Mouse (Mus musculus) intestine, embryonic 15.5 days (tissue): ENCODE measurements around the gene Pjvk. TPM values are rescaled to one million over a fixed set of nuclear protein-coding genes. Genes with fewer than 3 reads are reported as not detected.

ENCODE experiments used
- ATAC-seq: fragments of 200-750 bp; cut with Nextera tagmentation; 2 replicates; pipeline ENCODE4 v1.8.0; 2017; ENCODE audit warnings: moderate TSS enrichment, moderate library complexity
- H3K27ac ChIP-seq: fragments of 300-500 bp; sonication (generic); 2 replicates; pipeline ENCODE4 v1.5.1; 2015; ENCODE audit warnings: mild to moderate bottlenecking, inconsistent platforms
- H3K27me3 ChIP-seq: fragments of 300-500 bp; sonication (generic); replicated peaks from 2 replicates; pipeline ENCODE4 v1.6.1; 2015; ENCODE audit warnings: inconsistent platforms
- H3K36me3 ChIP-seq: fragments of 300-500 bp; sonication (generic); 2 replicates; pipeline ENCODE4 v1.6.1; 2015; ENCODE audit warnings: inconsistent platforms
- H3K4me1 ChIP-seq: fragments of 300-500 bp; sonication (generic); replicated peaks from 2 replicates; pipeline ENCODE4 v1.6.1; 2015; ENCODE audit warnings: inconsistent platforms
- H3K4me2 ChIP-seq: fragments of 300-500 bp; sonication (generic); replicated peaks from 2 replicates; pipeline ENCODE4 v1.6.1; 2015; ENCODE audit warnings: mild to moderate bottlenecking, inconsistent platforms
- H3K4me3 ChIP-seq: fragments of 300-500 bp; sonication (generic); replicated peaks from 2 replicates; pipeline ENCODE4 v1.5.1; 2015; ENCODE audit warnings: inconsistent platforms
- H3K9ac ChIP-seq: fragments of 300-500 bp; sonication (generic); 2 replicates; pipeline ENCODE4 v1.6.1; 2015; ENCODE audit warnings: inconsistent platforms
- H3K9me3 ChIP-seq: fragments of 300-500 bp; sonication (generic); 2 replicates; pipeline ENCODE4 v1.6.1; 2016; ENCODE audit warnings: inconsistent platforms
- WGBS: fragments of 180-500 bp; shearing (Covaris S2); methylation state at CpG from one replicate; pipeline ENCODE4 v1.1.7; 2015; 5-methylcytosine and 5-hydroxymethylcytosine counted together
- polyA plus RNA-seq: library from polyadenylated mRNA; unstranded; fragments of >200 nt; fragmentation: Nextera tagmentation; extraction: Ambion mirVana; gene quantifications from 2 replicates; pipeline ENCODE4 v1.2.1, GENCODE M21; 2015

Gene Pjvk
- polyA plus RNA-seq, 1 experiment from 2014 or later: 0.39 TPM

DNA sequence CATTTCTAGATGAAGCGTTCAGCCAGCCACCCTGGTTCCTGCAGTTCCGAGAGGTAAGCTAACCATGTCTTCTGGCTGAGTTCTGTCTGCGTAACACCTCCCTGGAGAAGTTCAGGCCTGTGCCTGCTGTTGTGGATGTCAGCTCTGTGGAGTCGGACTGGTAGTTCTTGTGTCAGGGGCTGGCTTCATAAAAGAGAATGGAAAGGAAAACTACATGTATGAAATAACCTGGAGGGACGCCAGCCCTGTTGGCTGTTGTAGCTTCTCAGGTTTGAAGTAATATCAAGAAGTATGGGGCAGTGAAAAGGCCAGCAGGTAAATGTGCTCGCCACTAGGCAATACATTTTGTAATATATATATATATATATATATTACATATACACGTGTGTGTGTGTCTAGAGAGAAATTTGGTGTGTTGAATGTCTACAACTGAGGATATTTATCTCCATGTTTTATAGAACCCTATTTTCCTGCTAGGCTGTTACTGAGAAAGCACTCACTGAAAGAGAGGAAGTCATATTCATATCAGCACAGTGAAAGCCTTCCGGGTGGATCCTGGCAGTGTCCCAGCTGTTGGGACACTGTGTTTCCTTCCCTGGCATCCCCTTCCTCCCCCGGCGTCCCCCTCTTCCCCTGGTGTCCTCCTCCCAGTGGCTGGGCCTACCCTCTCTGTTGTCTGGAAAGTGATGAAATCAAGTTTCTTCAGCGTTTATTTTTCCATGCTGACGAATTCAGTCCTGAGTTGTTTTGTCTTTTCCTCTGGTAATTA lies 42.3 kb downstream of the Pjvk start:
- no peak overlapping the region for H3K27ac ChIP-seq
- no peak for ATAC-seq
- no peaks in the 10 kb centered on the region for H3K9me3 ChIP-seq
- H3K4me1 ChIP-seq: no peaks in the 10 kb centered on the region
- H3K4me3 ChIP-seq: no peak overlapping the region
- H3K27me3 ChIP-seq: no peaks in the 10 kb centered on the region
- H3K9ac ChIP-seq: no peak overlapping the region
- no peak overlapping the region for H3K4me2 ChIP-seq
- H3K36me3 ChIP-seq: peaks cover 29% of the 10 kb centered on the region
- 80% methylated on average over 12 of the region's 12 CpGs for WGBS

DNA sequence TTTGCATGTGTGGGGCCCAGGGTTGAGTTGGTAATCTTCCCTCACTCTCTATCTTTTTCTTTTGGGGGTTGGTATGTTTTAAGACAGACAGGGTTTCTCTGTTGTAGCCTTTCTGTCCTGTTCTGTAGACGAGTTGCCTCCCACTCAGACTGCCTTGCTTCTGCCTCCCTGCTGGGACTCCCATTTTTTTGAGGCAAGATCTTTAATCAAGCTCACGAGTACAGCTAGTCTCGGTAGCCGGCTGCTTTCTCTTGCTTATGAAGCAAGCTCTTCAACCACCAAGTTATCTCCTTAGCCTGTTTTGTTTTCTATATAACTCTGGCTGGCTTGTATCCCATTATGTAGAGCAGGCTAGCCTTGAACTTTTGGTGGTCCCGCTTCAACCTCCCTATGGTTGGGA lies 45.5 kb downstream of the Pjvk start:
- 89% methylated on average over 5 of the region's 5 CpGs for WGBS
- Histone ChIP-seq H3K27ac (no peak overlapping the region), H3K4me3 (no peak overlapping the region), H3K9ac (no peak overlapping the region), H3K27me3 (no peaks in the 10 kb centered on the region), H3K9me3 (no peaks in the 10 kb centered on the region), H3K4me1 (no peaks in the 10 kb centered on the region), H3K36me3 (peaks cover 14% of the 10 kb centered on the region), H3K4me2 (no peak overlapping the region)
- ATAC-seq: no peak

DNA sequence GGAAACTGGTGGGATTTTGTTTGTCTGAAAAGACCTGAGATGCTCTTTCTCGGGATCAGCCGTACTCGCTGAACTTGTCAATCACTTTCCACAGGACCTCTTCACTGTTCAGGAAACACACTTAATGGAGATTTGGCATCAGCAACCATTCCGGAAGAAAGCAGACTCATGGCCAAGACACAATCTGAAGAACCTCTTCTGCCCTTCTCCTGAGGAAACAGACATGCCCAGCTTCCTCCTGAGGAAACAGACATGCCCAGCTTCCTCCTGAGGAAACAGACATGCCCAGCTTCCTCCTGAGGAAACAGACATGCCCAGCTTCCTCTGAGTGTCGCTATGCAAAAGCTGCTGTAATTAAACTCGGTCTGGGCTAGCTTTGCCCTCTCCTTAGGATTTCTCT lies 47.0 kb downstream of the Pjvk start:
- WGBS: 83% methylated on average over 6 of the region's 6 CpGs
- H3K36me3 ChIP-seq: peaks cover 14% of the 10 kb centered on the region; the same call in 1 of the 2 replicates

DNA sequence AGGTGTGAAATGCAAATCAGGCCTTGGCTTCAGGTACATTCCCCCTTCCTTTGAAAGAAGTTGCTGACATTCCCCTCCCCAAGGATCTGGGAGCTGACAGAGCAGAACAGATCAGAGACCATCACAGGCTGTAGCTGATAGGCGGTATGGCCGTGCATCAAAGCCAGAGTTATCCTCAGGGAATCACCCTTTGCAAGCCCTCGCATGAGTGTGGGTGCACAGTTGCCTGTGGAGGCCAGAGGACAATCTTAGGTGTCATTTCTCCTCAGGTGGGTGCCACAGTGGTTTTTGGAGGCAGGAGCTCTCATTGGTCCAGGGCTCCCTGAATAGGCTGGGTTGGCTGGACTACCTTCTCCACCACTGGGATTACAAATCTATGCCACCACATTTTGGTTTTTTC lies 53.9 kb downstream of the Pjvk start:
- Histone ChIP-seq H3K9ac (no peak overlapping the region), H3K27me3 (no peaks in the 10 kb centered on the region), H3K27ac (no peak overlapping the region), H3K4me1 (no peaks in the 10 kb centered on the region), H3K36me3 (no peaks in the 10 kb centered on the region), H3K4me3 (no peak overlapping the region), H3K4me2 (no peak overlapping the region), H3K9me3 (no peaks in the 10 kb centered on the region)
- 83% methylated on average over 3 of the region's 3 CpGs for WGBS
- no peak for ATAC-seq

More for the DNA sequence above, 47.0 kb downstream of the Pjvk start:
- Histone ChIP-seq H3K9me3 (no peaks in the 10 kb centered on the region), H3K4me1 (no peaks in the 10 kb centered on the region), H3K9ac (no peak overlapping the region), H3K27ac (no peak overlapping the region), H3K4me3 (no peak overlapping the region), H3K4me2 (no peak overlapping the region), H3K27me3 (no peaks in the 10 kb centered on the region)
- no peak for ATAC-seq

DNA sequence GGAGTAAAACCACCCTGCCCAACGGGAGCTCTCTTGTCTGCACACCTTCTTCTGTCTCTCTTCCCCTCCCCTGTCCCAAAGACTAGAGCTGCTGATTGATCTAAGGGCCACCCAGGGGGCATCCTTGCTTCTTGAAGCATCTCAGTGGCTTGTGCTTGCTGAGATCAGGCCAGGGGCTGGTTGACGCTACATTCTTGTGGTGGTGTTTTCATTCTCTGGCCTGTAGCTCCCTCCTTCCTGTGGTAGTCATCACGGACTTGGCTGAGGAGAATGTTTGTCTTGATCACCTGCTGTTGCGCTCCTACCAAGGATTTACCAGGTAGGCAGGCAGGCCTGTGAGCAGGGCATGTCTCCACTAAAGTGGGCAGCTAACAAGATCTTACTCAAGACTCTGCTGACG lies 54.5 kb downstream of the Pjvk start:
- no peak overlapping the region for H3K9ac ChIP-seq
- H3K36me3 ChIP-seq: no peaks in the 10 kb centered on the region
- WGBS: 82% methylated on average over 5 of the region's 5 CpGs
- no peak overlapping the region for H3K4me2 ChIP-seq
- no peak for ATAC-seq
- no peak overlapping the region for H3K27ac ChIP-seq
- no peaks in the 10 kb centered on the region for H3K4me1 ChIP-seq
- H3K9me3 ChIP-seq: no peaks in the 10 kb centered on the region
- H3K27me3 ChIP-seq: no peaks in the 10 kb centered on the region
- H3K4me3 ChIP-seq: no peak overlapping the region

DNA sequence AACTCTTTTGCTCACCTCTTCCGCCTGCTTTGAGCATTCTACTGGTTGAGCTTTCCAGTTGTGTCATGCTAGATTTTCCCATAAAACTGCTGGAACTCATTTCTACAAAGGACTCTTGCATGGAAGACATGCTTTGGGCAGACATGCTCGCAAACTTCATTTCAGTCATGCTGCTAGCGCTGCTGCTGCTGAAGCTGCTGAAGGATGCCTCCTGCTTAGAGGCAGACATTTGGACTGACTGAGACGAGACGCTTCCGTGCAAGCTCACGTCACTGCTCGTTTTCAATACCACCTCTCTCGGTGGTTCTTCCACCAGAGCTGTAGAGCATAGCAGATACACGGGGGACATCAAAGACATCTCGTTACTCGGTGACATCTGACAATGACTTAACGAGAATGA lies 57.4 kb downstream of the Pjvk start:
- H3K27ac ChIP-seq: no peak overlapping the region
- H3K4me1 ChIP-seq: no peaks in the 10 kb centered on the region
- no peak overlapping the region for H3K9ac ChIP-seq
- H3K4me3 ChIP-seq: no peak overlapping the region
- H3K36me3 ChIP-seq: peaks cover 4% of the 10 kb centered on the region; the same call in 1 of the 2 replicates
- no peaks in the 10 kb centered on the region for H3K27me3 ChIP-seq
- no peak overlapping the region for H3K4me2 ChIP-seq
- H3K9me3 ChIP-seq: no peaks in the 10 kb centered on the region; the same call in 1 of the 2 replicates
- no peak for ATAC-seq
- 88% methylated on average over 13 of the region's 13 CpGs for WGBS

Other genes starting within 250 kb of the Pjvk start
- gene Osbpl6, start 242.0 kb upstream of the Pjvk start, polyA plus RNA-seq: 8.3 and 11.2 TPM in 2 replicates
- gene Prkra, start 461 bp upstream of the Pjvk start, polyA plus RNA-seq: 42.3 and 45.6 TPM in 2 replicates
- 46.9 and 57.7 TPM in 2 replicates for gene Fkbp7, start 24.6 kb downstream of the Pjvk start, polyA plus RNA-seq
- gene Plekha3, start 26.8 kb downstream of the Pjvk start, polyA plus RNA-seq: 9.5 TPM in 2 replicates